Mouse (Mus musculus): ENCODE measurements at regions not wholly inside any gene's neighbourhood (a gene's known extent, or its start where the extent isn't known, plus 50 kb on each side); places are given as distances from the start of the nearest gene placed in this dataset.

DNA sequence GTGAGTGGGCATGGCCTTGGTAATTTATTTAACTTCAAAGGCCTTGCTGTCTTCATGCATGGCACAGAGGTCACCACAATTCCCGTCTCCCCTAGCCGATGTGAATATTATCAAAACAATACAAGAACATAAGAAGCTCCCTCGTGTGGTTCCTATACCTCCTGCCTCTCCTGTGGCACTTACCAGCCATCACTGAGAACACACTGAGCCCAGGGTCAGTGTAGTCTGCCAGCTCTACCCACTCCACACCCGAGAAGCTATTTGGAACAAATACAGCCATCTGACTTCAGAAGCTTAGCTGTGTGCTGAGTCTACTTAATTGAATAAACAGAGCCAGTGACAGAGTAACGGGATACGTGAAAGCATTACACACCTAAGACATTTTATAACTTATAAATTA is 605.7 kb upstream of the Arpp21 start:
- H3K27ac ChIP-seq (replicated peaks; ENCODE audit: low read depth, low read length) = no peak overlapping the region
- no peaks in the 10 kb centered on the region for H3K9me3 ChIP-seq (ENCODE audit: control insufficient read depth, low read length)
- ATAC-seq (ENCODE audit: low read depth) (no peak), DNase-seq (ENCODE audit: low spot score) (no peak)
- no peak overlapping the region for H3K9ac ChIP-seq (ENCODE audit: low read depth, low read length)
- H3K4me1 ChIP-seq (ENCODE audit: control insufficient read depth, insufficient read depth, low read length) = no peaks in the 10 kb centered on the region
- H3K27me3 ChIP-seq (replicated peaks; ENCODE audit: control insufficient read depth, insufficient read depth, low read length) = no peaks in the 10 kb centered on the region
- no peaks in the 10 kb centered on the region for H3K36me3 ChIP-seq (ENCODE audit: control insufficient read depth, insufficient read depth, low read length)
- whole genome bisulfite sequencing = 45% methylated on average over 6 of the region's 6 CpGs
- no peak overlapping the region for H3K4me3 ChIP-seq (ENCODE audit: low read depth, low read length)
- H3K4me2 ChIP-seq (ENCODE audit: low read depth, low read length) = no peak overlapping the region

DNA sequence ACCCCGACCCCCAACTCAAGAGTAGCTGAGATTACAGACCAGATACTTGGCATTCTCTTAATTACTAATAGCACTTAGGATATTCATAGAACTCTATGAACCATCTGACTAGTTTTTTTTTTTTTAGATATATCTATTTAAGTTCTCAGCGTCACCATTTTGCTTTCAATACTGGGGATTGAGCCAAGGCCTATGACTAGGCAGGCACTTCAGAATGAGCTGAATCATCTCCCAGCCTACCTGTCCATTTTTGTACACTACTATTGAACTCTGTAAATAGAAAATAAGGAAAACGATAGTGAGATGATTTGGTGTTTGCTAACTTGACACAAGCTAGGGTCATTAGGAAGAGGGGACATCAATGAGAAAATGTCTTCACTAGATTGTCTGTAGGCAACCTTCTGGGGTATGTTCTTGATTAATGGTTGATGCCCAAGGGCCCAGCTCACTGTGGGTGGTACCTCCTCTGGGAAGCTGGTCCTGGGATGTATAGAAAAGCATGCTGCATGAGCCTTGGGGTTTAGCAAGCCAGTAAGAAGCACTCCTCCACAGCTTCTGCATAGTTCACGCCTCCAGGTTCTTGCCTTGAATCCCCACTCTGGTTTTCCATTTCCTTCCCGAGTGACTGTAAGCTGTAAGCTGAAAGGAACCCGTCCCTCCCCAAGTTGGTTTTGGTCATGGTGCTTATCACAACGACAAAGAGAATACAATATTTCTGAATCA is 603.5 kb upstream of the Arpp21 start:
- DNase-seq (ENCODE audit: low spot score) (no peak), ATAC-seq (ENCODE audit: low read depth) (no peak)
- H3K9ac ChIP-seq (ENCODE audit: low read depth, low read length) = no peak overlapping the region
- 76% methylated on average over 7 of the region's 7 CpGs for WGBS
- H3K27me3 ChIP-seq (replicated peaks; ENCODE audit: control insufficient read depth, insufficient read depth, low read length) = no peaks in the 10 kb centered on the region
- H3K4me1 ChIP-seq (ENCODE audit: control insufficient read depth, insufficient read depth, low read length) = no peaks in the 10 kb centered on the region
- no peak overlapping the region for H3K4me3 ChIP-seq (ENCODE audit: low read depth, low read length)
- no peak overlapping the region for H3K27ac ChIP-seq (replicated peaks; ENCODE audit: low read depth, low read length)
- H3K36me3 ChIP-seq (ENCODE audit: control insufficient read depth, insufficient read depth, low read length) = no peaks in the 10 kb centered on the region
- H3K9me3 ChIP-seq (ENCODE audit: control insufficient read depth, low read length) = no peaks in the 10 kb centered on the region
- H3K4me2 ChIP-seq (ENCODE audit: low read depth, low read length) = no peak overlapping the region

DNA sequence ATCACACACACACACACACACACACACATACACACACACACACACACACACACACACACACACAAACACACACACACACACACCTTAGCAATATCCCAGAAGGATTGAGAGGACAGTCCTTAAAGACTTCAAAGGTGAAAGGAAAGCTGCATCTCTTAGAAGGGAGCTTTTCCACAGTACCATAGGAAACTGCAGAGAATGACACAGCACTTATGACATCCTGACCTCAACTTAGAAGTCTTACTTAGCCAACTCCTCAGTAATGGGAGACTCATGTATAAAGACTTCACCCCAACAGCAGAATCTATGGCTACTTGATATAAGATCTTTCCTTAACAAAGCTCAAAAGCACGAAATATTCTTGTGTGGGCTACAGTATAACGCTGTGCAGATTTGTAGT is 601.8 kb upstream of the Arpp21 start:
- H3K9me3 ChIP-seq (ENCODE audit: control insufficient read depth, low read length) = no peaks in the 10 kb centered on the region
- no peak overlapping the region for H3K4me3 ChIP-seq (ENCODE audit: low read depth, low read length)
- no peaks in the 10 kb centered on the region for H3K27me3 ChIP-seq (replicated peaks; ENCODE audit: control insufficient read depth, insufficient read depth, low read length)
- ATAC-seq (ENCODE audit: low read depth) (no peak), DNase-seq (ENCODE audit: low spot score) (no peak)
- H3K4me1 ChIP-seq (ENCODE audit: control insufficient read depth, insufficient read depth, low read length) = no peaks in the 10 kb centered on the region
- H3K36me3 ChIP-seq (ENCODE audit: control insufficient read depth, insufficient read depth, low read length) = no peaks in the 10 kb centered on the region
- H3K27ac ChIP-seq (replicated peaks; ENCODE audit: low read depth, low read length) = no peak overlapping the region
- no peak overlapping the region for H3K4me2 ChIP-seq (ENCODE audit: low read depth, low read length)
- 88% methylated on average over 2 of the region's 2 CpGs for WGBS
- no peak overlapping the region for H3K9ac ChIP-seq (ENCODE audit: low read depth, low read length)

DNA sequence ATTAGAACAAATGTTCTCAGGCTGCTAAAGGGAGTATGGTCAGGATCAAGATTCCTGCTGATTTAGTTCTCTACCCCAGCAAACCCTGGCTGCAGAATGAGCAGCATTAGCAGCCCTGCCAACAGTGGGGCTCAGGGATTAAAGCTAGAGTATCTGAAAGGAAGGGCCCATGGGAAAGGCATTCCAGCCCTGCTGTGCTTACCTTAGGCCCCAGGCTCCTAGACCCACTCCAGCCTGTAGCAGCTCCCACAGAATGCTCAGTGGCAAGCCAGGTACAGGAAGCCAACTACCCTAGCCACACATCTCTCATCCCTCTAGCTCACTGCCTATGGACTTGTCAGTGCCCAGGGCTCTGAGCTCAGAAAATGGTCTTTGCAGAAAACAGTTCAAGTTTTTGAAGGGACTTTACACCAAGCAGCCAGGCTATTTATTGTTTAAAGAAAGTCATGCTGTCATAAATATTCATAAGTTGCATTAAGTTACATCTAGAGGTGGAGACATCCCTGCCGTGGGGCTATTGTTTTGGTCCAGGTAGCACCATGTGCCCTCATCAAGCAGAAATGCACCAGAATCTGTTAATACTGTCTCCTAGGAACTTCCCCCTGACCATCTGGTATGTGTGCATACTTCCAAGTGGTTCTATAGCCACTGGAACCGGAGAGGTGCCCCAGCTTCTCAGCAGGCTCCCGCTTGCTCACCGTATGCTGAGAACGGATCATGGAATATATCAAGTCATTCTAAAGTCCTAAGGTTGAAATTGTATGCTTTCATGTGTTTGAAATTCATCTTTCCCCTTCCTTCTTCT is 598.9 kb upstream of the Arpp21 start:
- Histone ChIP-seq H3K4me2 (ENCODE audit: low read depth, low read length) (no peak overlapping the region), H3K4me1 (ENCODE audit: control insufficient read depth, insufficient read depth, low read length) (no peaks in the 10 kb centered on the region), H3K27ac (replicated peaks; ENCODE audit: low read depth, low read length) (no peak overlapping the region), H3K27me3 (replicated peaks; ENCODE audit: control insufficient read depth, insufficient read depth, low read length) (no peaks in the 10 kb centered on the region), H3K4me3 (ENCODE audit: low read depth, low read length) (no peak overlapping the region), H3K9me3 (ENCODE audit: control insufficient read depth, low read length) (no peaks in the 10 kb centered on the region), H3K9ac (ENCODE audit: low read depth, low read length) (no peak overlapping the region), H3K36me3 (ENCODE audit: control insufficient read depth, insufficient read depth, low read length) (no peaks in the 10 kb centered on the region)
- WGBS = 87% methylated on average over 5 of the region's 5 CpGs
- ATAC-seq (ENCODE audit: low read depth) (no peak), DNase-seq (ENCODE audit: low spot score) (no peak)

DNA sequence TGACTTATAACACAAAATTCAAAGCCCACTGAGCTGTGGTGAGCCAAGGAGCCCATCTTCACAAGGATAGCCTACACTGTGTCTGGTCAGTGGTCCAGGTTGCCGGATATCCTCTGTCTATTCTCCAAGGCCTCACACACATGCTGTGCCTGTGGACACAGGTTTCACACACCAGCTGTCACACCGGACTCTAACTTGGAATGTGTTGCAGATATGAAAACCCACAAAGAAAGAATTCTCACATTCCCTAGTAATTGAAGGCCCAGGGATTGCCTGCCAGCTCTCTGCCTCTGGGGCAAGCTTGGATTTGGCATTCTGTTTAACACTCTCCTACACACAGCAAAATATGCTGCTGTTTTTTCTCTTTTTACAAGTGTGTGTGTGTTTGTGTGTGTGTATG is 595.4 kb upstream of the Arpp21 start:
- ATAC-seq (ENCODE audit: low read depth) = no peak
- H3K9me3 ChIP-seq (ENCODE audit: control insufficient read depth, low read length) = no peaks in the 10 kb centered on the region
- H3K9ac ChIP-seq (ENCODE audit: low read depth, low read length) = no peak overlapping the region
- H3K27me3 ChIP-seq (replicated peaks; ENCODE audit: control insufficient read depth, insufficient read depth, low read length) = no peaks in the 10 kb centered on the region
- H3K27ac ChIP-seq (replicated peaks; ENCODE audit: low read depth, low read length) = no peak overlapping the region; the same call in 1 of the 2 replicates
- no peak overlapping the region for H3K4me3 ChIP-seq (ENCODE audit: low read depth, low read length)
- no peaks in the 10 kb centered on the region for H3K4me1 ChIP-seq (ENCODE audit: control insufficient read depth, insufficient read depth, low read length)
- no peak overlapping the region for H3K4me2 ChIP-seq (ENCODE audit: low read depth, low read length)
- peak; percentile 3 for DNase-seq (ENCODE audit: low spot score)
- 62% methylated on average over 2 of the region's 2 CpGs for WGBS
- no peaks in the 10 kb centered on the region for H3K36me3 ChIP-seq (ENCODE audit: control insufficient read depth, insufficient read depth, low read length)

DNA sequence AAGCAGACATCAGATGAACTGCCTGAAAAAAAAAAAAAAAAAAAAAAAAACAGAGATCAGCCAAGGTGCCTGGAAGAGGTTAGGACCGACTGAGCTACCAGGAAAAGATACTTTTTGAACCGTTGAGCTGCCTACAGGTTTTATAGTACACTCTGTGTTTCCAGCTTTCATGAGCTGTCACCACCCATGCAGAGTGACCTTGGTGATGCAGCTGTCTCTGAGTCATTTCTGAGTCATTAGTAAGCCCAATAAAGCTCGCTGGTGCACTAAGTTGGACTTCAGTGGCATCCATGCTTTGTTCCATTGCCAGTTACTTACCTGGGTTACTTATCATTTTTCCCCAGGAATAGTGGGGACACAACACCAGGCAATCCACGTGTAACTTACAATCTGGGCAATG is 592.9 kb upstream of the Arpp21 start:
- Histone ChIP-seq H3K36me3 (ENCODE audit: control insufficient read depth, insufficient read depth, low read length) (no peaks in the 10 kb centered on the region), H3K9me3 (ENCODE audit: control insufficient read depth, low read length) (no peaks in the 10 kb centered on the region), H3K9ac (ENCODE audit: low read depth, low read length) (no peak overlapping the region), H3K27me3 (replicated peaks; ENCODE audit: control insufficient read depth, insufficient read depth, low read length) (no peaks in the 10 kb centered on the region), H3K27ac (replicated peaks; ENCODE audit: low read depth, low read length) (no peak overlapping the region), H3K4me2 (ENCODE audit: low read depth, low read length) (no peak overlapping the region), H3K4me3 (ENCODE audit: low read depth, low read length) (no peak overlapping the region), H3K4me1 (ENCODE audit: control insufficient read depth, insufficient read depth, low read length) (no peaks in the 10 kb centered on the region)
- WGBS = 73% methylated on average over 4 of the region's 4 CpGs
- DNase-seq (ENCODE audit: low spot score) = no peak
- no peak for ATAC-seq (ENCODE audit: low read depth)

DNA sequence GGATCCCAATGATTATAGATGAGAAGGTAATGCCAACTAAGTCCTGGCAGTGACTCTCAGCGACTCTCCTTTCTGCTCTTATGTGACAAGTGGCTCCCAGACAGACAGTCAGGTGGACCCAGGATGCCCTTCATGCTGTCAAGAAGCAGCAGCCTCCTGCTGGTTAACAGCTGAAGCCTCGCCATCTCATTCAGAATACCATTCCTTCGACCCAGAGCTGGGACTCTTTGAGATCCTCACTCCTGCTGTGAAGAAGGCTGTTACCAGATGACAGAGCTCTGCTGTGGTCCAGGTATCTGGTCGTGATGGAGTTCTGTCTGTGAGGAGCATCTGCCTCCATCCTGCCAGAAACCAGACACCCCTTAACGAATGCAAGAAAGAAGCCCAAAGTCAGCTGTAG is 590.9 kb upstream of the Arpp21 start:
- Histone ChIP-seq H3K4me3 (ENCODE audit: low read depth, low read length) (no peak overlapping the region), H3K36me3 (ENCODE audit: control insufficient read depth, insufficient read depth, low read length) (no peaks in the 10 kb centered on the region), H3K27ac (replicated peaks; ENCODE audit: low read depth, low read length) (no peak overlapping the region), H3K27me3 (replicated peaks; ENCODE audit: control insufficient read depth, insufficient read depth, low read length) (no peaks in the 10 kb centered on the region), H3K4me2 (ENCODE audit: low read depth, low read length) (no peak overlapping the region), H3K9me3 (ENCODE audit: control insufficient read depth, low read length) (no peaks in the 10 kb centered on the region), H3K9ac (ENCODE audit: low read depth, low read length) (no peak overlapping the region), H3K4me1 (ENCODE audit: control insufficient read depth, insufficient read depth, low read length) (no peaks in the 10 kb centered on the region)
- ATAC-seq (ENCODE audit: low read depth) = no peak
- WGBS = 52% methylated on average over 5 of the region's 5 CpGs
- DNase-seq (ENCODE audit: low spot score) = no peak

DNA sequence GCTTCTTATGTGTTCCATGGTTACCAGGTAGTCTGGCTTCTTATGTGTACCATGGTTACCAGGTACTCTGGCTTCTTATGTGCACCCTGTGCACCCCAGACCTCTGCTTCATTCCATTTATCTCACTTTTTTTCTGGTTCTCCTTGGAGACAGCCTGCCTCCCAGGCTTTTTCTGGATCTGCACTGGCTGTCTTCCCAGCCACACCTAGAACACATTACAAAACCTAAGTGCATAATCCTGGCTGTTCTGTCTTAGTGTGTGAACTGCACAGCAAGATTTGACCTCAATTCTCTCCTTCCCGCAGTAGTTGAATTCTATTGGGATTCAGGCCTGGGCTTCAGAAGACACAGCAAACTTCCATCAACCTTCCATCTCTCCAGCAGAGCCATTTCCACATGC is 586.2 kb upstream of the Arpp21 start:
- no peak overlapping the region for H3K9ac ChIP-seq (ENCODE audit: low read depth, low read length)
- WGBS = 85% methylated on average over 1 of the region's 1 CpGs
- ATAC-seq (ENCODE audit: low read depth) = no peak
- H3K4me2 ChIP-seq (ENCODE audit: low read depth, low read length) = no peak overlapping the region
- no peaks in the 10 kb centered on the region for H3K27me3 ChIP-seq (replicated peaks; ENCODE audit: control insufficient read depth, insufficient read depth, low read length)
- H3K9me3 ChIP-seq (ENCODE audit: control insufficient read depth, low read length) = no peaks in the 10 kb centered on the region
- DNase-seq (ENCODE audit: low spot score) = no peak
- H3K27ac ChIP-seq (replicated peaks; ENCODE audit: low read depth, low read length) = no peak overlapping the region
- no peaks in the 10 kb centered on the region for H3K4me1 ChIP-seq (ENCODE audit: control insufficient read depth, insufficient read depth, low read length)
- no peak overlapping the region for H3K4me3 ChIP-seq (ENCODE audit: low read depth, low read length)
- H3K36me3 ChIP-seq (ENCODE audit: control insufficient read depth, insufficient read depth, low read length) = no peaks in the 10 kb centered on the region

DNA sequence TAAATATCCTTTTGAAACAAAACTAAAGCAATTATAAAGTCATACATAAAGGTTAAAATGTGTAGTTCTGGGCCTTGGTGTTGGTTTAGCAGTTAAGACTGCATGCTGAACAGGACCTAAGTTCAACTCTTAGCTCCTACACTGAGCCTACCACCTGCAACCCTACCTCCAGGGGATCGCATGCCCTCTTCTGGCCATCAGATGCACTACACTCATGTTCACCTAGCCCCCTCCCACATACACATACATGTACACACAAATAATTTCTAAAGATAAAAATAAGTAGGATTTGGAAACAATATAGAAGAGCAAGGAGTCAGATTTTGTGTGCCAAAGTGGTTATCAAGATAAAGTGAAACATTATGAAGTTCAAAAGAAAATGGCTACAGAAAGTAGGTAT is 576.2 kb upstream of the Arpp21 start:
- H3K9me3 ChIP-seq (ENCODE audit: control insufficient read depth, low read length) = no peaks in the 10 kb centered on the region
- ATAC-seq (ENCODE audit: low read depth) (no peak), DNase-seq (ENCODE audit: low spot score) (no peak)
- H3K27ac ChIP-seq (replicated peaks; ENCODE audit: low read depth, low read length) = no peak overlapping the region
- no peaks in the 10 kb centered on the region for H3K27me3 ChIP-seq (replicated peaks; ENCODE audit: control insufficient read depth, insufficient read depth, low read length)
- H3K36me3 ChIP-seq (ENCODE audit: control insufficient read depth, insufficient read depth, low read length) = no peaks in the 10 kb centered on the region
- no peak overlapping the region for H3K9ac ChIP-seq (ENCODE audit: low read depth, low read length)
- H3K4me3 ChIP-seq (ENCODE audit: low read depth, low read length) = no peak overlapping the region
- WGBS = 31% methylated on average over 1 of the region's 1 CpGs
- H3K4me2 ChIP-seq (ENCODE audit: low read depth, low read length) = no peak overlapping the region
- no peaks in the 10 kb centered on the region for H3K4me1 ChIP-seq (ENCODE audit: control insufficient read depth, insufficient read depth, low read length)
